Mouse (Mus musculus): Measurements from ENCODE around the gene A030014E15Rik. TPM values are rescaled to one million over a fixed set of nuclear protein-coding genes. Genes with fewer than 3 reads are reported as not detected.

A030014E15Rik gene
- total and polyA plus RNA-seq, 3 experiments = not detected

DNA sequence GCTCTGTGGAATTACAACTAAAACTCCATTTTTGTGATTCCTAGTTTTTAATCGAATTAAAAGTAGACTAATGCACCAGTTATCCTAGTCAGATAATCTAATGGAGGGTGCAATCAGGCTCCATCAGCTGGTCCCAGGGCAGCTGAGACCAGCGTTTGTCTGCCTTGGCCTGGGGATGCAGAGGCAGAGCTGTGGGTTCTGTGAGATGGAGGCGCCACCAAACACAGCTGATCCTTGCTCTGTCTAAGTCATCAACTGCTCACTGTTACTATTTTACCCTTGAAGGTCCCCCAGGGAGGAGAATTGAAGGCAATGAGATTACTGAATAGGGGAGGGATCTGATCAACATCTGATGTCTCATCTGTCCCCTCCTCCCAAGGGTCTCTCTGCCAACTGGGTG, 41.7 kb downstream of the A030014E15Rik start:
- no peak overlapping the region for H3K4me3 ChIP-seq (replicated peaks in 1 of 3; ENCODE audit: low read depth in 2 of 3, low read length in 2 of 3, poor library complexity in 1 of 3)
- in situ Hi-C loops (cut with MboI; ENCODE audit: low pct_ligation_motif_present, low pct_unique_long_range_greater_than_20kb, low sequenced_read_pairs) (no loop called here), dilution Hi-C loops (cut with MboI; ENCODE audit: extremely low pct_ligation_motif_present, extremely low pct_unique_long_range_greater_than_20kb, low sequenced_read_pairs) (no loop called here)
- peaks cover 7 to 15% of the 10 kb centered on the region in 2 experiments for H3K4me1 ChIP-seq (ENCODE audit: control insufficient read depth in 1 of 2, insufficient read depth in 2 of 2)
- no peak for DNase-seq (ENCODE audit: extremely low read depth)
- no peaks in the 10 kb centered on the region for H3K79me2 ChIP-seq (replicated peaks; ENCODE audit: control insufficient read depth, extremely low read depth, insufficient read depth, poor library complexity, severe bottlenecking)
- H3K27me3 ChIP-seq (replicated peaks) = no peaks in the 10 kb centered on the region
- TF ChIP-seq ZNF384 (IDR thresholded peaks at IDR 0.05; ENCODE audit: low read depth, low read length) = no peak
- no peak for TF ChIP-seq CHD1 (IDR thresholded peaks at IDR 0.05; ENCODE audit: low read depth, low read length)
- no peak for TF ChIP-seq USF1 (IDR thresholded peaks at IDR 0.05; ENCODE audit: low read depth, low read length)
- no peak for TF ChIP-seq NRF1 (IDR thresholded peaks at IDR 0.05; ENCODE audit: low read depth, low read length)
- no peak for TF ChIP-seq SMC3 (IDR thresholded peaks at IDR 0.05; ENCODE audit: low read depth, low read length)
- TF ChIP-seq MAX (IDR thresholded peaks at IDR 0.05; ENCODE audit: low read length) = no peak
- TF ChIP-seq POLR2A (IDR thresholded peaks at IDR 0.05; ENCODE audit: low read depth, low read length) = no peak
- TF ChIP-seq RAD21 (IDR thresholded peaks at IDR 0.05; ENCODE audit: low read depth, low read length) = no peak
- no peak for TF ChIP-seq EP300 (IDR thresholded peaks at IDR 0.05; ENCODE audit: low read length)
- no peak for TF ChIP-seq PAX5 (IDR thresholded peaks at IDR 0.05; ENCODE audit: low read length)
- no peak for TF ChIP-seq ZMIZ1 (IDR thresholded peaks at IDR 0.05; ENCODE audit: low read depth, low read length)
- TF ChIP-seq SIN3A (IDR thresholded peaks at IDR 0.05; ENCODE audit: low read length) = no peak
- peaks cover 7% of the 10 kb centered on the region for H3K9me3 ChIP-seq (replicated peaks; ENCODE audit: low read length)
- H3K36me3 ChIP-seq (replicated peaks in 1 of 2; ENCODE audit: control insufficient read depth in 1 of 2, insufficient read depth in 1 of 2, low read length in 1 of 2) = no peaks in the 10 kb centered on the region
- H3K9ac ChIP-seq (ENCODE audit: insufficient read depth, low read depth) = no peak overlapping the region
- H3K27ac ChIP-seq (ENCODE audit: insufficient read depth, low read depth) = no peak overlapping the region
- no peak overlapping the region for H3K4me2 ChIP-seq (ENCODE audit: insufficient read depth, low read depth, poor library complexity, severe bottlenecking)

DNA sequence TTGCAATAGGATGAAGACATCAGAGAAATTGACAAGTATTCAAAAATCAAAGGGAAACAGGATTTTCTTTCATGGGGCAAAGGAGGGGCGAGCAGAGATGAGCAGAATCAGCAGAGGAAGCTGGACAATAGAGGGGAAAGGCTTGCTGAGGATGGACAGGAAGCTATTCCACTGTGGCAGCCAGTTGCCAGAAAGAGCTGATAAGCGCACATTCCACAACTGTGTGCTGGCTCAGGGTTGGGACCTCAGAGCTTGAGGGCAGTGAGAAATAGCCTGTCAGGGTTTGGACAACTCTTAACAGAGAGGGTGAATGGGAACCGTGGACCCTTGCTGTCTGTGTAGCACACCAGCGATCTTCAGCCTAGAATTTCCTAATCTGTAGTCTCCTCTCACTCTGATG, 47.3 kb downstream of the A030014E15Rik start:
- H3K9me3 ChIP-seq (replicated peaks; ENCODE audit: low read length) = no peaks in the 10 kb centered on the region
- no peak overlapping the region for H3K9ac ChIP-seq (ENCODE audit: insufficient read depth, low read depth)
- H3K27me3 ChIP-seq (replicated peaks) = no peaks in the 10 kb centered on the region
- TF ChIP-seq NRF1 (IDR thresholded peaks at IDR 0.05; ENCODE audit: low read depth, low read length) (no peak), HCFC1 (IDR thresholded peaks at IDR 0.05; ENCODE audit: low read depth, low read length) (no peak), CTCF (conservative IDR thresholded peaks at IDR 0.05 in 1 of 2, IDR thresholded peaks at IDR 0.05 in 1 of 2; ENCODE audit: low read depth in 2 of 2, low read length in 2 of 2) (no peak), BHLHE40 (IDR thresholded peaks at IDR 0.05; ENCODE audit: low read depth, low read length) (no peak), MAZ (IDR thresholded peaks at IDR 0.05; ENCODE audit: low read depth, low read length) (no peak), ZKSCAN1 (IDR thresholded peaks at IDR 0.05; ENCODE audit: borderline replicate concordance, low read depth, low read length) (no peak), USF2 (conservative IDR thresholded peaks at IDR 0.05; ENCODE audit: low read depth, low read length) (no peak), MYC (IDR thresholded peaks at IDR 0.05; ENCODE audit: low read depth, low read length) (no peak), E2F4 (IDR thresholded peaks at IDR 0.05; ENCODE audit: insufficient replicate concordance, low read depth, low read length) (no peak), TCF12 (IDR thresholded peaks at IDR 0.05; ENCODE audit: low read depth, low read length) (no peak), ETS1 (conservative IDR thresholded peaks at IDR 0.05; ENCODE audit: low read depth, low read length) (no peak), NELFE (IDR thresholded peaks at IDR 0.05; ENCODE audit: low read depth, low read length) (no peak)
- H3K27ac ChIP-seq (ENCODE audit: insufficient read depth, low read depth) = no peak overlapping the region
- in situ Hi-C loops (cut with MboI; ENCODE audit: low pct_ligation_motif_present, low pct_unique_long_range_greater_than_20kb, low sequenced_read_pairs) (no loop called here), dilution Hi-C loops (cut with MboI; ENCODE audit: extremely low pct_ligation_motif_present, extremely low pct_unique_long_range_greater_than_20kb, low sequenced_read_pairs) (no loop called here)
- no peaks in the 10 kb centered on the region for H3K36me3 ChIP-seq (replicated peaks in 1 of 2; ENCODE audit: control insufficient read depth in 1 of 2, insufficient read depth in 1 of 2, low read length in 1 of 2)
- no peak overlapping the region for H3K4me2 ChIP-seq (ENCODE audit: insufficient read depth, low read depth, poor library complexity, severe bottlenecking)
- no peak for DNase-seq (ENCODE audit: extremely low read depth)
- H3K4me1 ChIP-seq (ENCODE audit: control insufficient read depth in 1 of 2, insufficient read depth in 2 of 2) = peaks cover 3 to 7% of the 10 kb centered on the region in 2 experiments; a peak in 2 of 4 replicates
- no peaks in the 10 kb centered on the region for H3K79me2 ChIP-seq (replicated peaks; ENCODE audit: control insufficient read depth, extremely low read depth, insufficient read depth, poor library complexity, severe bottlenecking)
- no peak overlapping the region for H3K4me3 ChIP-seq (replicated peaks in 1 of 3; ENCODE audit: low read depth in 2 of 3, low read length in 2 of 3, poor library complexity in 1 of 3)
